Mouse (Mus musculus): ENCODE measurements at regions not wholly inside any gene's neighbourhood (a gene's known extent, or its start where the extent isn't known, plus 50 kb on each side); places are given as distances from the start of the nearest gene placed in this dataset.
A peak's percentile ranks its signal among the peaks of the same experiment; 100 is the strongest.

- no peak for DNase-seq
Observed at GRCm38 (mm10) chr8:8054224-8054916, 606.7 kb downstream of the Efnb2 start.

GRCm38 (mm10) chr8:8051186-8051585 is 609.9 kb downstream of the Efnb2 start:
- DNase-seq = no peak

- DNase-seq = no peak
Observed at GRCm38 (mm10) chr8:8050778-8051177, 610.3 kb downstream of the Efnb2 start.

GRCm38 (mm10) chr8:8044926-8045325 is 616.1 kb downstream of the Efnb2 start:
- no peak for DNase-seq

- no peak for DNase-seq
Observed at GRCm38 (mm10) chr8:8044296-8044695, 616.7 kb downstream of the Efnb2 start.

- DNase-seq = no peak
Observed at GRCm38 (mm10) chr8:8037929-8038328, 623.1 kb downstream of the Efnb2 start.

GRCm38 (mm10) chr8:8011151-8011550 is 649.9 kb downstream of the Efnb2 start:
- DNase-seq = no peak

GRCm38 (mm10) chr8:7994905-7995304 is 666.1 kb downstream of the Efnb2 start:
- no peak for DNase-seq

- DNase-seq = no peak
Observed at GRCm38 (mm10) chr8:7988820-7989219, 672.2 kb downstream of the Efnb2 start.

GRCm38 (mm10) chr8:7977020-7977419 is 684.0 kb downstream of the Efnb2 start:
- DNase-seq = no peak

- DNase-seq = no peak
Observed at GRCm38 (mm10) chr8:7973791-7974190, 687.3 kb downstream of the Efnb2 start.

- no peak for DNase-seq
Observed at GRCm38 (mm10) chr8:7964276-7964675, 696.8 kb downstream of the Efnb2 start.

- DNase-seq = no peak
Observed at GRCm38 (mm10) chr8:7956745-7957144, 704.3 kb downstream of the Efnb2 start.

- DNase-seq = no peak
Observed at GRCm38 (mm10) chr8:7954851-7955250, 706.2 kb downstream of the Efnb2 start.

- no peak for DNase-seq
Observed at GRCm38 (mm10) chr8:7945966-7946775, 714.9 kb downstream of the Efnb2 start.

GRCm38 (mm10) chr8:7936596-7936995 is 724.4 kb downstream of the Efnb2 start:
- DNase-seq = no peak

GRCm38 (mm10) chr8:7919416-7919815 is 741.6 kb downstream of the Efnb2 start:
- DNase-seq = no peak

GRCm38 (mm10) chr8:7894338-7894737 is 766.7 kb downstream of the Efnb2 start:
- DNase-seq = no peak

- no peak for DNase-seq
Observed at GRCm38 (mm10) chr8:7853169-7853568, 807.9 kb downstream of the Efnb2 start.

GRCm38 (mm10) chr8:7850573-7850972 is 810.5 kb downstream of the Efnb2 start:
- DNase-seq = no peak

- no peak for DNase-seq
Observed at GRCm38 (mm10) chr8:7831948-7832347, 829.1 kb downstream of the Efnb2 start.

- DNase-seq = peak in 1 of 2 experiments; percentile 1
Observed at GRCm38 (mm10) chr8:7827811-7828210, 833.2 kb downstream of the Efnb2 start.

GRCm38 (mm10) chr8:7808395-7808794 is 852.6 kb downstream of the Efnb2 start:
- DNase-seq = no peak

- DNase-seq = peak in 1 of 2 experiments; percentile 1
Observed at GRCm38 (mm10) chr8:7799221-7799620, 861.8 kb downstream of the Efnb2 start.

All from heart, adult 18-20 months (tissue).